Mouse (Mus musculus) CH12.LX (cell line): Measurements from ENCODE around the gene Aph1a. TPM values are rescaled to one million over a fixed set of nuclear protein-coding genes. Genes with fewer than 3 reads are reported as not detected.
A peak's percentile ranks its signal among the peaks of the same experiment; 100 is the strongest.

Experiments
- DNase-seq: peaks from one replicate; pipeline ENCODE4 v3.0.0-alpha.2; 2013; ENCODE audit errors: extremely low read depth
- H3K27ac ChIP-seq: 2 replicates; pipeline ENCODE4 v1.5.1; 2012; ENCODE audit warnings: low read depth, mild to moderate bottlenecking, control low read depth, moderate library complexity; ENCODE audit not compliant: insufficient read depth
- H3K27me3 ChIP-seq: replicated peaks from 2 replicates; pipeline ENCODE3; 2012; ENCODE audit warnings: inconsistent platforms
- H3K36me3 ChIP-seq, 2 experiments: replicated peaks in 1 of 2; 2 replicates each; pipeline versions ENCODE3 to v1.6.1; 2012; ENCODE audit warnings: inconsistent platforms in 1 of 2, low read length in 1 of 2, mild to moderate bottlenecking in 1 of 2, mixed read lengths in 1 of 2, moderate library complexity in 1 of 2; ENCODE audit not compliant: control insufficient read depth in 1 of 2, insufficient read depth in 1 of 2
- H3K4me1 ChIP-seq, 2 experiments: 2 replicates each; pipeline ENCODE4 v1.6.1; 2012; ENCODE audit warnings: inconsistent platforms in 1 of 2, moderate library complexity in 1 of 2; ENCODE audit not compliant: insufficient read depth in 2 of 2, control insufficient read depth in 1 of 2
- H3K4me2 ChIP-seq: 2 replicates; pipeline ENCODE4 v1.6.1; 2012; ENCODE audit warnings: low read depth, mild to moderate bottlenecking, control low read depth; ENCODE audit not compliant: poor library complexity, insufficient read depth, severe bottlenecking
- H3K4me3 ChIP-seq, 3 experiments: fragments of 150-350 bp in 1 of 3; sonication (generic) in 1 of 3; replicated peaks in 1 of 3; 2 replicates each; pipeline versions ENCODE3 to v1.5.1; 2011 to 2012; ENCODE audit warnings: low read depth in 2 of 3, low read length in 2 of 3, mild to moderate bottlenecking in 2 of 3, moderate library complexity in 2 of 3, control low read depth in 1 of 3, improper control_type of control experiment in 1 of 3, inconsistent platforms in 1 of 3, mixed read lengths in 1 of 3; ENCODE audit not compliant: poor library complexity in 1 of 3
- H3K79me2 ChIP-seq: replicated peaks from 2 replicates; pipeline ENCODE4 v1.6.1; 2012; ENCODE audit warnings: mild to moderate bottlenecking, moderate library complexity; ENCODE audit not compliant: control insufficient read depth, poor library complexity, insufficient read depth, severe bottlenecking; ENCODE audit errors: extremely low read depth
- H3K9ac ChIP-seq: 2 replicates; pipeline ENCODE4 v1.6.1; 2012; ENCODE audit warnings: low read depth, mild to moderate bottlenecking, control low read depth, moderate library complexity; ENCODE audit not compliant: insufficient read depth
- H3K9me3 ChIP-seq: replicated peaks from 2 replicates; pipeline ENCODE3; 2012; ENCODE audit warnings: low read length, inconsistent platforms, mixed read lengths
- BHLHE40 ChIP-seq: IDR thresholded peaks from 2 replicates; pipeline ENCODE4 v1.6.1; 2011; ENCODE audit warnings: mild to moderate bottlenecking, low read depth, low read length, improper control_type of control experiment
- CHD1 ChIP-seq: IDR thresholded peaks from 2 replicates; pipeline ENCODE4 v1.6.1; 2012; ENCODE audit warnings: low read depth, low read length, improper control_type of control experiment, inconsistent platforms
- CHD2 ChIP-seq: IDR thresholded peaks from 2 replicates; pipeline ENCODE4 v1.6.1; 2011; ENCODE audit warnings: low read length, improper control_type of control experiment
- CTCF ChIP-seq, 2 experiments: IDR thresholded peaks in 1 of 2; conservative IDR thresholded peaks in 1 of 2; 2 replicates each; pipeline ENCODE4 v1.5.1; 2011 to 2012; ENCODE audit warnings: low read depth in 2 of 2, low read length in 2 of 2, improper control_type of control experiment in 1 of 2, inconsistent platforms in 1 of 2, mild to moderate bottlenecking in 1 of 2, moderate library complexity in 1 of 2
- E2F4 ChIP-seq: IDR thresholded peaks from 2 replicates; pipeline ENCODE4 v1.6.1; 2011; ENCODE audit warnings: low read depth, low read length, improper control_type of control experiment; ENCODE audit not compliant: insufficient replicate concordance
- EP300 ChIP-seq: IDR thresholded peaks from 2 replicates; pipeline ENCODE4 v1.6.1; 2011; ENCODE audit warnings: low read length, improper control_type of control experiment
- GABPA ChIP-seq: IDR thresholded peaks from 2 replicates; pipeline ENCODE4 v1.6.1; 2012; ENCODE audit warnings: low read depth, low read length, improper control_type of control experiment, inconsistent platforms; ENCODE audit not compliant: insufficient replicate concordance
- HCFC1 ChIP-seq: IDR thresholded peaks from 2 replicates; pipeline ENCODE4 v1.6.1; 2012; ENCODE audit warnings: low read depth, mild to moderate bottlenecking, inconsistent platforms, low read length, improper control_type of control experiment
- IRF4 ChIP-seq: IDR thresholded peaks from 2 replicates; pipeline ENCODE4 v1.6.1; 2014; ENCODE audit warnings: low read depth, mild to moderate bottlenecking, inconsistent platforms, low read length, improper control_type of control experiment
- JUN ChIP-seq: IDR thresholded peaks from 2 replicates; pipeline ENCODE4 v1.6.1; 2011; ENCODE audit warnings: low read depth, mild to moderate bottlenecking, low read length, improper control_type of control experiment, moderate library complexity; ENCODE audit not compliant: insufficient read depth
- JUND ChIP-seq: conservative IDR thresholded peaks from 2 replicates; pipeline ENCODE4 v1.6.1; 2011; ENCODE audit warnings: low read depth, low read length, improper control_type of control experiment
- KAT2A ChIP-seq: IDR thresholded peaks from 2 replicates; pipeline ENCODE4 v1.6.1; 2012; ENCODE audit warnings: low read length, improper control_type of control experiment, inconsistent platforms; ENCODE audit not compliant: insufficient replicate concordance
- MAFK ChIP-seq: IDR thresholded peaks from 2 replicates; pipeline ENCODE4 v1.6.1; 2011; ENCODE audit warnings: low read length, improper control_type of control experiment; ENCODE audit not compliant: insufficient replicate concordance
- MAX ChIP-seq: IDR thresholded peaks from 2 replicates; pipeline ENCODE4 v1.6.1; 2011; ENCODE audit warnings: low read length, improper control_type of control experiment
- MAZ ChIP-seq: IDR thresholded peaks from 2 replicates; pipeline ENCODE4 v1.6.1; 2012; ENCODE audit warnings: low read depth, mild to moderate bottlenecking, inconsistent platforms, low read length, improper control_type of control experiment, moderate library complexity
- MEF2A ChIP-seq: IDR thresholded peaks from 2 replicates; pipeline ENCODE4 v1.6.1; 2014; ENCODE audit warnings: low read depth, mild to moderate bottlenecking, inconsistent platforms, low read length, improper control_type of control experiment, borderline replicate concordance
- MXI1 ChIP-seq: IDR thresholded peaks from 2 replicates; pipeline ENCODE4 v1.6.1; 2011; ENCODE audit warnings: mild to moderate bottlenecking, low read depth, low read length, improper control_type of control experiment
- MYC ChIP-seq: IDR thresholded peaks from 2 replicates; pipeline ENCODE4 v1.6.1; 2011; ENCODE audit warnings: low read depth, mild to moderate bottlenecking, improper control_type of control experiment, low read length
- NRF1 ChIP-seq: IDR thresholded peaks from 2 replicates; pipeline ENCODE4 v1.6.1; 2014; ENCODE audit warnings: low read depth, mild to moderate bottlenecking, inconsistent platforms, low read length, improper control_type of control experiment, moderate library complexity
- PAX5 ChIP-seq: IDR thresholded peaks from 2 replicates; pipeline ENCODE4 v1.6.1; 2012; ENCODE audit warnings: low read length, inconsistent platforms, mixed read lengths
- POLR2A ChIP-seq: IDR thresholded peaks from 2 replicates; pipeline ENCODE4 v1.6.1; 2011; ENCODE audit warnings: low read depth, mild to moderate bottlenecking, improper control_type of control experiment, low read length
- POLR2AphosphoS2 ChIP-seq: IDR thresholded peaks from 2 replicates; pipeline ENCODE4 v1.6.1; 2011; ENCODE audit warnings: low read depth, low read length, improper control_type of control experiment
- RAD21 ChIP-seq: IDR thresholded peaks from 2 replicates; pipeline ENCODE4 v1.6.1; 2011; ENCODE audit warnings: low read depth, mild to moderate bottlenecking, low read length, improper control_type of control experiment, moderate library complexity
- RCOR1 ChIP-seq: conservative IDR thresholded peaks from 2 replicates; pipeline ENCODE4 v1.6.1; 2012; ENCODE audit warnings: low read depth, mild to moderate bottlenecking, inconsistent platforms, low read length, improper control_type of control experiment
- SIN3A ChIP-seq: IDR thresholded peaks from 2 replicates; pipeline ENCODE4 v1.6.1; 2012; ENCODE audit warnings: low read length, improper control_type of control experiment, inconsistent platforms
- SMC3 ChIP-seq: IDR thresholded peaks from 2 replicates; pipeline ENCODE4 v1.6.1; 2011; ENCODE audit warnings: low read depth, low read length, improper control_type of control experiment
- TBP ChIP-seq: conservative IDR thresholded peaks from 2 replicates; pipeline ENCODE4 v1.6.1; 2011; ENCODE audit warnings: low read depth, low read length, improper control_type of control experiment
- UBTF ChIP-seq: IDR thresholded peaks from 2 replicates; pipeline ENCODE4 v1.6.1; 2012; ENCODE audit warnings: low read depth, mild to moderate bottlenecking, inconsistent platforms, low read length, improper control_type of control experiment, moderate library complexity
- USF1 ChIP-seq: IDR thresholded peaks from 2 replicates; pipeline ENCODE4 v1.6.1; 2014; ENCODE audit warnings: low read depth, mild to moderate bottlenecking, inconsistent platforms, low read length, improper control_type of control experiment
- USF2 ChIP-seq: conservative IDR thresholded peaks from 2 replicates; pipeline ENCODE4 v1.6.1; 2011; ENCODE audit warnings: low read depth, low read length, improper control_type of control experiment
- ZMIZ1 ChIP-seq: IDR thresholded peaks from 2 replicates; pipeline ENCODE4 v1.6.1; 2012; ENCODE audit warnings: low read depth, mild to moderate bottlenecking, inconsistent platforms, low read length, improper control_type of control experiment
- ZNF384 ChIP-seq: IDR thresholded peaks from 2 replicates; pipeline ENCODE4 v1.6.1; 2012; ENCODE audit warnings: low read depth, low read length, improper control_type of control experiment, inconsistent platforms
- dilution Hi-C: fragments of 300-500 bp; cut with MboI; formaldehyde crosslinking; loops from 2 replicates; pipeline ENCODE4 v1.14.3; 2020; ENCODE audit warnings: low sequenced_read_pairs; ENCODE audit not compliant: extremely low pct_unique_long_range_greater_than_20kb, extremely low pct_ligation_motif_present
- in situ Hi-C: fragments of 300-500 bp; cut with MboI; formaldehyde crosslinking; loops from 3 replicates; pipeline ENCODE4 v1.14.3; 2019; ENCODE audit warnings: low sequenced_read_pairs, low pct_ligation_motif_present, low pct_unique_long_range_greater_than_20kb, mixed read lengths
- polyA plus RNA-seq: library from polyadenylated mRNA; unstranded; fragments of >175 nt; gene quantifications from 2 replicates; pipeline ENCODE4 v1.2.1, GENCODE M21; 2012; ENCODE audit warnings: low read depth; ENCODE audit not compliant: insufficient read length
- total RNA-seq, 2 experiments: library from RNA; depleted of rRNA; stranded (reverse); fragments of 300-350 nt in 1 of 2; fragments of >200 nt in 1 of 2; gene quantifications; 2 replicates each; pipeline ENCODE4 v1.2.3; 2012 to 2014

The Aph1a gene
- total and polyA plus RNA-seq, 3 experiments, result 46.6 to 69.4 (median 59.9) TPM

GRCm38 (mm10) chr3:95861216-95861615, 32.6 kb upstream of the Aph1a start:
- in situ Hi-C loops, result no loop called here
- no peaks in the 10 kb centered on the region for H3K9me3 ChIP-seq
- TF ChIP-seq CTCF (conservative IDR thresholded peaks at IDR 0.05 in 1 of 2, IDR thresholded peaks at IDR 0.05 in 1 of 2; ENCODE audit: low read depth in 2 of 2, low read length in 2 of 2), result peak in 1 of 2 experiments; percentile 56; a peak in 2 of 4 replicates
- TF ChIP-seq HCFC1, result no peak
- TF ChIP-seq POLR2A, result no peak
- TF ChIP-seq MYC, result peak; percentile 83
- TF ChIP-seq USF1, result peak; percentile 6; the same call in 1 of the 2 replicates
- no peak for TF ChIP-seq GABPA
- TF ChIP-seq MAX, result peak; percentile 35; the same call in 1 of the 2 replicates
- no peak for TF ChIP-seq MAZ
- 0 out of 2 replicates have a peak, but pooled peaks have one; percentile 23 for TF ChIP-seq POLR2AphosphoS2
- no peak for TF ChIP-seq USF2
- TF ChIP-seq, all 38 proteins: peak for 5
- Histone ChIP-seq H3K27me3 (no peaks in the 10 kb centered on the region), H3K9ac (no peak overlapping the region), H3K4me1 (no peaks in the 10 kb centered on the region), H3K79me2 (no peaks in the 10 kb centered on the region; the same call in none of the 2 replicates), H3K4me2 (no peak overlapping the region), H3K27ac (no peak overlapping the region), H3K36me3 (peaks cover 22 to 45% of the 10 kb centered on the region in 2 experiments), H3K4me3 (no peak overlapping the region)
- DNase-seq, result peak; percentile 42
- dilution Hi-C loops, result no loop called here

GRCm38 (mm10) chr3:95861796-95862195, 32.0 kb upstream of the Aph1a start:
- H3K4me2 ChIP-seq, result no peak overlapping the region
- in situ Hi-C loops, result no loop called here
- H3K4me3 ChIP-seq, result no peak overlapping the region
- no peak overlapping the region for H3K9ac ChIP-seq
- DNase-seq, result peak; percentile 92
- dilution Hi-C loops, result no loop called here
- H3K4me1 ChIP-seq, result no peaks in the 10 kb centered on the region
- peaks cover 22 to 50% of the 10 kb centered on the region in 2 experiments for H3K36me3 ChIP-seq
- H3K9me3 ChIP-seq, result no peaks in the 10 kb centered on the region
- H3K27me3 ChIP-seq, result no peaks in the 10 kb centered on the region
- no peak overlapping the region for H3K27ac ChIP-seq
- no peaks in the 10 kb centered on the region; the same call in none of the 2 replicates for H3K79me2 ChIP-seq
- TF ChIP-seq MEF2A, result no peak
- TF ChIP-seq POLR2A, result no peak
- TF ChIP-seq MAX, result peak; percentile 9; the same call in 1 of the 2 replicates
- TF ChIP-seq JUND, result no peak
- TF ChIP-seq IRF4, result 0 out of 2 replicates have a peak, but pooled peaks have one; percentile 7
- TF ChIP-seq RCOR1, result no peak
- peak; percentile 55 to 85; a peak in 3 of 4 replicates for TF ChIP-seq CTCF (conservative IDR thresholded peaks at IDR 0.05 in 1 of 2, IDR thresholded peaks at IDR 0.05 in 1 of 2; ENCODE audit: low read depth in 2 of 2, low read length in 2 of 2)
- no peak for TF ChIP-seq MXI1
- no peak for TF ChIP-seq CHD1
- no peak for TF ChIP-seq ZMIZ1
- no peak for TF ChIP-seq E2F4
- TF ChIP-seq UBTF, result no peak
- TF ChIP-seq SIN3A, result peak; percentile 44; the same call in 1 of the 2 replicates
- peak; percentile 88 for TF ChIP-seq POLR2AphosphoS2
- TF ChIP-seq CHD2, result no peak
- peak; percentile 83 for TF ChIP-seq RAD21
- no peak for TF ChIP-seq GABPA
- no peak for TF ChIP-seq PAX5
- TF ChIP-seq NRF1, result no peak
- TF ChIP-seq MYC, result no peak
- TF ChIP-seq HCFC1, result peak; percentile 20; the same call in 1 of the 2 replicates
- peak; percentile 76 for TF ChIP-seq SMC3
- no peak for TF ChIP-seq EP300
- no peak for TF ChIP-seq MAZ
- TF ChIP-seq BHLHE40, result no peak
- TF ChIP-seq JUN, result no peak
- TF ChIP-seq ZNF384, result no peak
- TF ChIP-seq MAFK, result no peak
- 0 out of 2 replicates have a peak, but pooled peaks have one; percentile 40 for TF ChIP-seq KAT2A
- no peak for TF ChIP-seq TBP
